Mouse (Mus musculus) cerebral cortex, adult 2 months (tissue): ENCODE data around the gene Polk.

Experiments
- WGBS: fragments of 180-500 bp; shearing (Covaris S2); methylation state at CpG from one replicate; pipeline ENCODE4 v1.1.7; 2018; 5-methylcytosine and 5-hydroxymethylcytosine counted together

Gene Polk

GRCm38 (mm10) chr13:96465315-96465714 is 77.1 kb downstream of the Polk start:
- 84% methylated on average over 5 of the region's 5 CpGs for WGBS

GRCm38 (mm10) chr13:96462644-96463043 is 79.7 kb downstream of the Polk start:
- WGBS: 79% methylated on average over 1 of the region's 1 CpGs

- 85% methylated on average over 4 of the region's 4 CpGs for whole genome bisulfite sequencing
These were observed 83.8 kb downstream of the Polk start for GRCm38 (mm10) chr13:96458606-96459005.

GRCm38 (mm10) chr13:96458018-96458417 is 84.4 kb downstream of the Polk start:
- WGBS: 70% methylated on average over 5 of the region's 5 CpGs

- 78% methylated on average over 5 of the region's 5 CpGs for WGBS
These were observed 84.8 kb downstream of the Polk start for GRCm38 (mm10) chr13:96457566-96457965.

- WGBS: 83% methylated on average over 3 of the region's 3 CpGs
These were observed 88.1 kb downstream of the Polk start for GRCm38 (mm10) chr13:96454288-96454687.

GRCm38 (mm10) chr13:96452621-96453020 is 89.8 kb downstream of the Polk start:
- 89% methylated on average over 3 of the region's 3 CpGs for WGBS

GRCm38 (mm10) chr13:96451386-96452140 is 90.8 kb downstream of the Polk start:
- 85% methylated on average over 11 of the region's 11 CpGs for WGBS

GRCm38 (mm10) chr13:96450869-96451268 is 91.5 kb downstream of the Polk start:
- 72% methylated on average over 7 of the region's 7 CpGs for WGBS

GRCm38 (mm10) chr13:96450205-96450856 is 92.0 kb downstream of the Polk start:
- 80% methylated on average over 11 of the region's 11 CpGs for WGBS

GRCm38 (mm10) chr13:96440436-96440835 is 101.9 kb downstream of the Polk start:
- WGBS: 94% methylated on average over 4 of the region's 4 CpGs

- 89% methylated on average over 1 of the region's 1 CpGs for WGBS
These were observed 105.5 kb downstream of the Polk start for GRCm38 (mm10) chr13:96436921-96437320.

- 52% methylated on average over 13 of the region's 13 CpGs for WGBS
These were observed 106.6 kb downstream of the Polk start for GRCm38 (mm10) chr13:96435793-96436192.

- 60% methylated on average over 5 of the region's 5 CpGs for WGBS
These were observed 107.5 kb downstream of the Polk start for GRCm38 (mm10) chr13:96434899-96435331.

GRCm38 (mm10) chr13:96433648-96434190 is 108.7 kb downstream of the Polk start:
- 75% methylated on average over 11 of the region's 11 CpGs for WGBS

GRCm38 (mm10) chr13:96433041-96433440 is 109.3 kb downstream of the Polk start:
- WGBS: 89% methylated on average over 6 of the region's 6 CpGs

GRCm38 (mm10) chr13:96432376-96432811 is 110.0 kb downstream of the Polk start:
- WGBS: 67% methylated on average over 3 of the region's 3 CpGs

GRCm38 (mm10) chr13:96431595-96432156 is 110.7 kb downstream of the Polk start:
- WGBS: 38% methylated on average over 12 of the region's 12 CpGs
